ENCODE assay signal across 13 mouse cellular contexts in the genomic region with DNA sequence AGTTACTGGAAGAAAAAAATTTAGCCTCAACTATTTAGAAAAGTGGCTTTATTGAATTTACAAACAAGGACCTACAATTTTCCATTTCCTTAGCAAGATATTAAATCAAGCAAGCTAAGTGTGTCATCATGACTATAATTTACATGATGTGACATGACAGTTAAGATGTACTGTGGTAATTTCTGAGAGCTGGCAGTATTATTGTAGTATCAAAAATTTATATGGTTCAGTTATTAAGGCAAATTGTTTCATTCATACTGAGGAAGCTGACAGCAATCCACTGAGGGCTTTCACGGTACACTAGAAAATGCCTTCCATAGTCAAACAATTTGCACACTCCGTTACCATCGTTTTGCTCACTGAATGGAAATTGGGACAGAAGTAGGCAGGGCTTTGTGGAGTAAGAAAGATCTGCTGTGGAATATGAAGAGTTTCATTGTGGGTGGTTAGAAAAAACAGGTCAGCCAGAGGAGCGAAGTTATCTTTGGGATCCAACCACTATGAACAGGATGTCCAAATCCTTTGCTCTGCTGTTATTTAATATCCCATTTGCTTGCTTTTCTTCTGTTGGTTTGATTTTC.
DNase-seq lines count a peak whose midpoint lies in the region; ATAC-seq lines count a peak whose summit lies in the region.
"Had no signal": no experiment of that assay in that cellular context is flagged by ENCODE, and none has a peak within 500 bp of the region (broad histone marks: within the 10 kb centered on the region; RNA-seq: fewer than 3 reads in every experiment).

No protein-coding gene starts in this region.

- 61% methylated on average over 4 of the region's 4 CpGs for WGBS in forebrain, embryonic 15.5 days

- ATAC-seq in forebrain, embryonic 15.5 days (replicated peaks), result 0 out of 2 replicates have a peak, but pooled peaks have one; percentile 19
- ATAC-seq: CD4-positive, CD25-positive, alpha-beta regulatory T cell, adult 4 months; lung, postnatal 0 days had no signal

- H3K4me1 ChIP-seq in forebrain, embryonic 15.5 days, result 0 out of 2 replicates have a peak, but pooled peaks cover 3% of the 10 kb centered on the region

- H3K36me3 ChIP-seq in forebrain, embryonic 15.5 days, result no peaks in the 10 kb centered on the region

- peak; percentile 9 for DNase-seq in gastrocnemius, adult 18-20 months (ENCODE audit: low spot score)
- no peak for DNase-seq in gastrocnemius, postnatal 25 days
- DNase-seq in left cerebral cortex, adult 11 months (ENCODE audit: low spot score), result peak; percentile 19
- no peak for DNase-seq in left cerebral cortex, postnatal 10 days (ENCODE audit: extremely low spot score in 1 of 2, low spot score in 2 of 2)
- peak; percentile 18 for DNase-seq in retina, adult 2 months (ENCODE audit: low read depth, low spot score)
- DNase-seq in ovary, postnatal 14 days (ENCODE audit: low spot score), result no peak
- no peak for DNase-seq in MN1 (ENCODE audit: low spot score)
- DNase-seq: adrenal gland, adult 2 months; thymus, adult 2 months had no signal

- H3K27ac ChIP-seq in forebrain, embryonic 15.5 days (replicated peaks), result no peak overlapping the region

- H3K27me3 ChIP-seq in forebrain, embryonic 15.5 days, result no peaks in the 10 kb centered on the region

- H3K9me3 ChIP-seq in forebrain, embryonic 15.5 days, result no peaks in the 10 kb centered on the region

- no peak overlapping the region for H3K4me3 ChIP-seq in forebrain, embryonic 15.5 days

- intact Hi-C loops in left cerebral cortex, postnatal 10 days (cut with DNase I), result no loop called here

- no peak overlapping the region for H3K4me2 ChIP-seq in forebrain, embryonic 15.5 days (replicated peaks)
- H3K4me2 ChIP-seq: liver, embryonic 11.5 days had no signal

- no peak overlapping the region for H3K9ac ChIP-seq in forebrain, embryonic 15.5 days (replicated peaks)

Comparison
In these comparisons a context has a peak if more than half of its experiments do, and no peak if none do; other contexts are left out.
1. DNase-seq: peak in gastrocnemius, adult 18-20 months (single experiment), left cerebral cortex, adult 11 months (single experiment) and retina, adult 2 months (single experiment); none in gastrocnemius, postnatal 25 days (single experiment), left cerebral cortex, postnatal 10 days (0 of 2), ovary, postnatal 14 days (single experiment) and MN1 (single experiment).